Mouse (Mus musculus): ENCODE data around the gene Nup98. TPM values are rescaled to one million over a fixed set of nuclear protein-coding genes. Genes with fewer than 3 reads are reported as not detected.

Gene Nup98
- polyA plus RNA-seq, 1 experiment, result 26.0 TPM

DNA sequence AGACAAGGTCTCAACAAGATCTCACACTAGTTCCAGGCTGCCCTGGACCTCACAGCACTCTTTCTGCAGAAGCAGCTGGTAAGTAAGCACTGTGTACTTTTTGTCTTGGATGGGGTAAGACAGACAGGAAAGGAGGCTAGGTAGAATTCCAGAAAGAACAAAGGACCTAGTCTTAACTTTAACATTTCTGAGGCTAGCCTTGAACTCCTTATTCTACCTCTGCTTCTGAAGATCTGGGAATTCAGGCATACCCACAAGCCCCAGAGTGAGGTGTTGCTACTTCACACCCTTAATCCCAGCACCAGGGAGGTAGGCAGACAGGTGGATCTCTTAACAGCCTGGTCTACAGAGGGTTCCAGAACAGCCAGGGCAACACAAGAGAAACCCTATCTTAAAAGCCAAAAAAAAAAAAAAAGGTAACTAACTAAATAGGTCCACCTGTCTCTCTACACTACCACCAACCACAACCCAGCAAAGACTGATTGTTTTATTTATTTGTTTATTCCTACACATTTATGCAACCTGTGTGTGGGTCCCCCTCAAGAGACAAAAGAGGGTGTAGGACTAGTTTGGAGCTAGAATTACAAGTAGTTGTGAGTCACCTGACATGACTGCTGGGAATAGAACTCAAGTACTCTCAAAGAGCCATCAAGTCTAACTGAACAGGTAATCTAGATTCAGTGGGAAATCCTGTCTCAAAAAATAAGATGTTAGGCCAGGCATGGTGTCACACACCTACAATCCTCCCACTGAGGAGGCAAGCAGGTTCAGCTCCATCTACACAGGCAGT lies 8.8 kb downstream of the Nup98 start:
- TF ChIP-seq POLR2A (IDR thresholded peaks at IDR 0.05; ENCODE audit: borderline replicate concordance, extremely low read depth, insufficient read depth, insufficient read length, poor library complexity, severe bottlenecking) (no peak), CTCF (IDR thresholded peaks at IDR 0.05; ENCODE audit: borderline replicate concordance, extremely low read depth, insufficient read depth, insufficient read length) (no peak)

DNA sequence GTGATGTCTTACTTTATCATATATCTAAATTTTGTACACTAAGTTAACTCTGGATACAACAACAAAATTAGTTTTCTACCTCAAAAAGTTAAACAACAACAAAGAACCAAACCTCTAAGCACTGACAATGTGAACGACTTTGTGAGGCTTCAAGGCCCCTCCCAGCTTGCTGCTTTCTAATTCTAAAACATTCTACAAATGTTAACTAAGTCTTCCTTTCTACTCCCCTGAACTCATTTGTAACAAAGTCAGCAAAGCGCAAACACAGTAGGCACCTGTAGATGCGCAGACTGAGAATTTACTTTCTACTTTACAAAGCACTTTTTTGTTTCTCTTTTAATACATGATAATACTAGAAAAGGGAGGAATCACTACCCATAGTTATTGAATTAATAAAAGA lies 9.4 kb downstream of the Nup98 start:
- DNase-seq (ENCODE audit: low read depth), result no peak
- TF ChIP-seq CTCF (IDR thresholded peaks at IDR 0.05; ENCODE audit: borderline replicate concordance, extremely low read depth, insufficient read depth, insufficient read length), result no peak
- no peak for TF ChIP-seq POLR2A (IDR thresholded peaks at IDR 0.05; ENCODE audit: borderline replicate concordance, extremely low read depth, insufficient read depth, insufficient read length, poor library complexity, severe bottlenecking)

More for the DNA sequence above, 8.8 kb downstream of the Nup98 start:
- no peak for DNase-seq (ENCODE audit: low read depth)

DNA sequence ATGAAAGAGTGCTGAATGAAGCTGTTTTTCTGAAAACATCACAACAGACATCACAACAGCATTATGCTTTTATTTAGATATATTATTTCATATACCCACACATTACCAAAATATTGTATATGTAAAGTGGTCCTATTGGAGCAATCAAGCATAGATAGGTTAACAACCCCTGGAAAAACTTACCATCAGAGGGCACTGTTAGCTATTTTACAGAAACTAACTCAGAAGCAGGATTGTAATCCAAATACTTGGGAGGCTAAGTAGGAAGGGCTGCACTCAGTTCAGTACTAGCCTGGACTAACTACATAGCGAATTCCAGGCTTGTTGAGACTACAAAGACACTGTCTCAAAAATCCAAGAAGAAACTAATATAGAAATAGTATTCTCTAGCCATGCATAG lies 17.6 kb downstream of the Nup98 start:
- DNase-seq (ENCODE audit: low read depth), result peak; percentile 9
- TF ChIP-seq POLR2A (IDR thresholded peaks at IDR 0.05; ENCODE audit: borderline replicate concordance, extremely low read depth, insufficient read depth, insufficient read length, poor library complexity, severe bottlenecking) (no peak), CTCF (IDR thresholded peaks at IDR 0.05; ENCODE audit: borderline replicate concordance, extremely low read depth, insufficient read depth, insufficient read length) (no peak)

DNA sequence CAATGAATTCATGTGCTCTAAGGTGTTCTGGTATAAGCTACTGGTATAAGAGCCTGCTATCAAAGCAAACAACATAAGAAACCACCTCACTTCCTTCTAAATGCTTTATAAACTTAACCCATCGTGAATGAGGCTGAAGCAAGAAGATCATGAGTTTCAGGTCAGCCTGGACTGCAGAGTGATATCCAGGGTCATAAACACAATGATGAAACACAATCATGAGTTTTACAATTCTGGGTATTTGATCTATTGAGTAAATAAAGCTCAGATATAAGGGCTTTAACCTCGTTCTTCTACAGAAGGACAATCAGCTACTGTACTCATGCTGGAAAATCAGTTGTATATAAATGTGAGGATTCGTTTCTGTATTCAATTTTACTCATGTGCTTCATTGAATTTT lies 26.1 kb downstream of the Nup98 start:
- DNase-seq (ENCODE audit: low read depth), result no peak
- TF ChIP-seq POLR2A (IDR thresholded peaks at IDR 0.05; ENCODE audit: borderline replicate concordance, extremely low read depth, insufficient read depth, insufficient read length, poor library complexity, severe bottlenecking) (no peak), CTCF (IDR thresholded peaks at IDR 0.05; ENCODE audit: borderline replicate concordance, extremely low read depth, insufficient read depth, insufficient read length) (no peak)

DNA sequence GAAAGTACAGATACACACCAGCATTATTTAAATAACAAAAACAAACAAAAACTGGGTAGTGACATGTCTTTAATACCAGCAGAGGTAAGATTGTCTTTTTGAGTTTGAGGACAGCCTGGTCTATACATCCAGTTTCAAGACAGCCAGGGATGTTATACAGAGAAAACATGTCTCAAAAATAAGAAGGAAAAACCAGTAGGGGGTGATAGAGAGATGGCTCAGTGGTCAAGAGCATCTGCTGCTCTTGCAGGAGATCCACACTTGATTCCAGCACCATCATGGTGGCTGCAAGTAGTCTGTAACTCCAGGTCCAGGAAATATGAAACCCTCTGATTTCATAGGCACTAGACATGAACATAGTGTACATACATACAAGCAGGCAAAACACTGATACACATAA lies 39.7 kb downstream of the Nup98 start:
- TF ChIP-seq CTCF (IDR thresholded peaks at IDR 0.05; ENCODE audit: borderline replicate concordance, extremely low read depth, insufficient read depth, insufficient read length) (no peak), POLR2A (IDR thresholded peaks at IDR 0.05; ENCODE audit: borderline replicate concordance, extremely low read depth, insufficient read depth, insufficient read length, poor library complexity, severe bottlenecking) (no peak)
- DNase-seq (ENCODE audit: low read depth), result peak; percentile 33

DNA sequence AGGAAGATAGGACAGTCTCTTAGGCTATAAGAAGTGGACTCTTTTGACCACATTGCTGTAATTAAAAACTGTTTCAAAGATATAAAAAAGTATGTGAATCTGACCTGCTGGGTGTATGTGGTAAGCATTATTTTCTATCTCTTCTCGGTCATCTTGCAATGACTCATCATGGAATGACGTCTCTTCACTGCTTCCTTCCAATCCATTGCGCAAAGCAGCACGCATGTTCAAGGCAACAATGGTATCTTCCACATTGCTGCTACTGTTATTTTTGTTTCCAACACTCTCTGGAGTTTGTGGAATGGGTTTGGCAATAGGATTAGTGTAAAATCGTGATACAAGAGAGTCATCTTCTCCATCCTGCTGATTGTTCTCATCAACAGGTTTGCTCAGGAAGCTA lies 56.3 kb downstream of the Nup98 start:
- no peak for DNase-seq (ENCODE audit: low read depth)
- TF ChIP-seq CTCF (IDR thresholded peaks at IDR 0.05; ENCODE audit: borderline replicate concordance, extremely low read depth, insufficient read depth, insufficient read length), result no peak
- TF ChIP-seq POLR2A (IDR thresholded peaks at IDR 0.05; ENCODE audit: borderline replicate concordance, extremely low read depth, insufficient read depth, insufficient read length, poor library complexity, severe bottlenecking), result no peak

DNA sequence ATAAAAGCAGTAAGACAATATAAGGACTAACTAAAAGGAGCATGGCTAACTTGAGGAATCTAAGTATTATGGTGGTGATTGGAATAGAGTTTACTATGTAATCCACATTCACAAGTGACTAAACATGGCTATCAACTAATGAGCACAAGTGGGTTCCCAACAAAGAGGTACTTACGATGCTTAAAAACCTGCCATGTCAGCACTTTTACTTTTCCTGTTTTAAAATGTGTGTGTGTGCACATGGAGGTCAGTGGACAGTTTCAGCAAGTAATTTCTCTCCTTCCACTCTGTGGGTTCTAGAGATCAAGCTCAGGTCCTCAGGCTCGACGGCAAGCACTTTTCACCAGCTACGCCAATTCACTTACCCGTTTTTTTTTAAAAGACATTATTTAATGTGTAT lies 72.1 kb downstream of the Nup98 start:
- no peak for TF ChIP-seq POLR2A (IDR thresholded peaks at IDR 0.05; ENCODE audit: borderline replicate concordance, extremely low read depth, insufficient read depth, insufficient read length, poor library complexity, severe bottlenecking)
- TF ChIP-seq CTCF (IDR thresholded peaks at IDR 0.05; ENCODE audit: borderline replicate concordance, extremely low read depth, insufficient read depth, insufficient read length), result no peak
- DNase-seq (ENCODE audit: low read depth), result no peak

DNA sequence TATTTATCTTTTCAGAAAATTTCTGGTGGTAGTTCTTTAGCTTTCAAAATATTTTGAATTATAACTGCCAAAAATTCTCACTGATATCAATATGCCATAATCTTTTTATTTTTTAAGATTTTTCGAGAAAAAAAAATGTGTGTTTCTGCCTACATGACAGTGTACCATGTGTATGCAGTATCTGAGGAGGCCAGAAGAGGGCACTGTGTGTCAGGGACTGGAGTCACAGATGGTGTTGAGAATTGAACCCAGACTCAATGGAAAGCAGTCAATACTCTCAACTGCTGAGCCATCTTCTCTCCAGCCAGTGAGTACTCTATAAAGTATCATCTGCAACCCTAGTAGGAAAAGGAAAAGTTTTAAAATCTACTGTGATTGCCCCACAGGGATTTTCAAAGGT lies 72.5 kb downstream of the Nup98 start:
- TF ChIP-seq CTCF (IDR thresholded peaks at IDR 0.05; ENCODE audit: borderline replicate concordance, extremely low read depth, insufficient read depth, insufficient read length) (peak; percentile 59; the same call in 1 of the 2 replicates), POLR2A (IDR thresholded peaks at IDR 0.05; ENCODE audit: borderline replicate concordance, extremely low read depth, insufficient read depth, insufficient read length, poor library complexity, severe bottlenecking) (no peak)
- DNase-seq (ENCODE audit: low read depth), result peak; percentile 38

DNA sequence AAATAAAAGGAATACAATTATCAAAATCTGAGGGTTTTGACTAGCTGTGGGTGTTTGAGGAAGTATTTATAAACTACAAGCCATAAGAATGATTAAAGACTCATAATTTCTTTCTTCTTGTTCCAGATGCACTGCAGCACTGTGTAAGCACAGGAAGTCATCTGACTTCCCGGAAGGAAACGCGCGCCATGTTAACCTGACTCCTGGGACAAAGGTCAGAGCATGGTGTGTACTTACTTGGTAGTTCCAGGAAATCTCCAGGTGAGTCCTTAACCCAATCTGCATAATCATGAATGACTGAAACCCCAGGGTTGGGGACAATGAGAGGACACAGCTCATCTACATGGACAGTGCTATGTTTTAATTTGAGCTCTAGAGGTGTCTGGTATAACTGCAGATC lies 77.6 kb downstream of the Nup98 start:
- TF ChIP-seq POLR2A (IDR thresholded peaks at IDR 0.05; ENCODE audit: borderline replicate concordance, extremely low read depth, insufficient read depth, insufficient read length, poor library complexity, severe bottlenecking) (no peak), CTCF (IDR thresholded peaks at IDR 0.05; ENCODE audit: borderline replicate concordance, extremely low read depth, insufficient read depth, insufficient read length) (no peak)
- no peak for DNase-seq (ENCODE audit: low read depth)

DNA sequence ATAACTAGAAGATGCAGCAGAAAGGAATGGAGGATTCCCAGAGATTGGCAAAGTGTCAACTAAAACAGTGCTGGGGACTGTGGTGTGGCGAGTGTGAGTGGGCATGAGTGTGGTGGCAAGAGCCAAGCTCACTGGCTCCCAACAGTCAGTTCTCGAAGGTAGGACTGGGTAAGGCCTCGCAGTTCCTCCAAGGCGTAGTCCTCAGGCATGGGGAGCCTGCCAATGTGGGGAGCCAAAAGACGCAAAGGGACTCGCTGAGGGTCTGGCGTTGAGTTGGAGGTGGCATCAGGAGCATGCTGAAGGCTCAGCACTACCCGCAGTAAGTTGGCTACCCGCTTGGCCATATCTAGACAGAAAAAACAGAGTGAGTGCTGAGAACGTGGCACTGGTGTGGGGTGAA lies 89.7 kb downstream of the Nup98 start:
- no peak for DNase-seq (ENCODE audit: low read depth)
- TF ChIP-seq POLR2A (IDR thresholded peaks at IDR 0.05; ENCODE audit: borderline replicate concordance, extremely low read depth, insufficient read depth, insufficient read length, poor library complexity, severe bottlenecking) (no peak), CTCF (IDR thresholded peaks at IDR 0.05; ENCODE audit: borderline replicate concordance, extremely low read depth, insufficient read depth, insufficient read length) (no peak)

DNA sequence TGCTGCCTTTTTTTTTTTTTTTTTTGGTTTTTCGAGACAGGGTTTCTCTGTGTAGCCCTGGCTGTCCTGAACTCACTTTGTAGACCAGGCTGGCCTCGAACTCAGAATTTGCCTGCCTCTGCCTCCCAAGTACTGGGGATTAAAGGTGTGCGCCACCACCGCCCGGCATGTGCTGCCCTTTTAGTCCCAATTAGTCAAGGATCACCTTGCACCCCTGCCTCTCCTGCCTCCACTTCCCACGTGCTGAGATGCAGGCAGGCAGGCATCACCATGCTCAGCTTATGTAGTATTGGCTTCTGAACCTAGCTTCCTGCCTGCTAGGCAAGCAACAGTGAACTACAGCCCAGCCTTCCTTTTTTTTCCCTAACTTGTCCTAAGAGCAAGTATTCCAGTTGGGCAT lies 92.6 kb downstream of the Nup98 start:
- no peak for TF ChIP-seq POLR2A (IDR thresholded peaks at IDR 0.05; ENCODE audit: borderline replicate concordance, extremely low read depth, insufficient read depth, insufficient read length, poor library complexity, severe bottlenecking)
- TF ChIP-seq CTCF (IDR thresholded peaks at IDR 0.05; ENCODE audit: borderline replicate concordance, extremely low read depth, insufficient read depth, insufficient read length), result no peak
- DNase-seq (ENCODE audit: low read depth), result no peak

Data from brain, embryonic 14.5 days (tissue).